Mouse (Mus musculus) liver, adult 2 months (tissue): ENCODE results near the gene Oxld1. TPM values are rescaled to one million over a fixed set of nuclear protein-coding genes. Genes with fewer than 3 reads are reported as not detected.

Experiments
- DNase-seq: peaks from one replicate; pipeline ENCODE4 v3.0.0-alpha.2; 2011; ENCODE audit warnings: low read depth, low spot score; ENCODE audit errors: extremely low read depth
- H3K27ac ChIP-seq: fragments of 200-500 bp; replicated peaks from 2 replicates; pipeline ENCODE4 v1.5.1; 2012; ENCODE audit warnings: low read depth, mild to moderate bottlenecking, control low read depth, inconsistent platforms, low read length; ENCODE audit not compliant: insufficient read depth
- H3K27me3 ChIP-seq: fragments of 200-500 bp; 2 replicates; pipeline ENCODE4 v1.6.1; 2012; ENCODE audit warnings: mild to moderate bottlenecking, moderate library complexity, low read length, inconsistent platforms; ENCODE audit not compliant: control insufficient read depth, insufficient read depth
- H3K36me3 ChIP-seq: fragments of 200-500 bp; 2 replicates; pipeline ENCODE4 v1.6.1; 2012; ENCODE audit warnings: low read length, inconsistent platforms; ENCODE audit not compliant: control insufficient read depth, insufficient read depth
- H3K4me1 ChIP-seq: fragments of 200-500 bp; 2 replicates; pipeline ENCODE4 v1.6.1; 2011; ENCODE audit warnings: low read length; ENCODE audit not compliant: control insufficient read depth, insufficient read depth
- H3K4me3 ChIP-seq: fragments of 200-500 bp; 2 replicates; pipeline ENCODE4 v1.5.1; 2011; ENCODE audit warnings: low read depth, mild to moderate bottlenecking, control low read depth, low read length, moderate library complexity; ENCODE audit not compliant: insufficient read depth
- H3K79me2 ChIP-seq: fragments of 200-500 bp; 2 replicates; pipeline ENCODE4 v1.6.1; 2012; ENCODE audit warnings: inconsistent platforms, mild to moderate bottlenecking, low read length, moderate library complexity; ENCODE audit not compliant: control insufficient read depth, insufficient read depth
- H3K9ac ChIP-seq: fragments of 200-500 bp; 2 replicates; pipeline ENCODE4 v1.6.1; 2012; ENCODE audit warnings: low read depth, mild to moderate bottlenecking, control low read depth, inconsistent platforms, low read length
- CTCF ChIP-seq: fragments of 200-500 bp; IDR thresholded peaks from 2 replicates; pipeline ENCODE4 v1.5.1; 2011; ENCODE audit warnings: low read depth, low read length, control low read depth
- POLR2A ChIP-seq: fragments of 200-500 bp; IDR thresholded peaks from 2 replicates; pipeline ENCODE4 v1.6.1; 2011; ENCODE audit warnings: low read length, control low read depth; ENCODE audit not compliant: insufficient read depth; ENCODE audit errors: extremely low read depth
- WGBS: fragments of 180-500 bp; shearing (Covaris S2); methylation state at CpG from one replicate; pipeline ENCODE4 v1.1.7; 2018; 5-methylcytosine and 5-hydroxymethylcytosine counted together
- polyA plus RNA-seq: library from polyadenylated mRNA; depleted of rRNA; stranded (reverse); fragments of >200 nt; gene quantifications from 2 replicates; pipeline ENCODE4 v1.2.3, GENCODE M21; 2012
- total RNA-seq: library from RNA; depleted of rRNA; stranded (reverse); fragments of >200 nt; gene quantifications from 2 replicates; pipeline ENCODE4 v1.2.3, GENCODE M21; 2014

Gene Oxld1
- total and polyA plus RNA-seq, 2 experiments: 28.9 to 29.2 TPM

GRCm38 (mm10) chr11:120467051-120467735, 9.3 kb upstream of the Oxld1 start, which contains the start of gene Arl16:
TSS of gene Arl16 (minus strand) at chr11:120467607.
- Histone ChIP-seq H3K9ac (peak within 1 kb of the TSS; percentile 95), H3K27me3 (no peaks in the 10 kb centered on the region), H3K27ac (peak within 1 kb of the TSS; percentile 59), H3K4me3 (peak within 1 kb of the TSS; percentile 90), H3K79me2 (peaks cover 10% of the 10 kb centered on the region), H3K36me3 (peaks cover 11% of the 10 kb centered on the region), H3K4me1 (peaks cover 19% of the 10 kb centered on the region)
- no peak for TF ChIP-seq CTCF
- TF ChIP-seq POLR2A: peak; percentile 87
- DNase-seq: peak; percentile 94
- under 1% methylated on average over 54 of the region's 54 CpGs for WGBS

DNA sequence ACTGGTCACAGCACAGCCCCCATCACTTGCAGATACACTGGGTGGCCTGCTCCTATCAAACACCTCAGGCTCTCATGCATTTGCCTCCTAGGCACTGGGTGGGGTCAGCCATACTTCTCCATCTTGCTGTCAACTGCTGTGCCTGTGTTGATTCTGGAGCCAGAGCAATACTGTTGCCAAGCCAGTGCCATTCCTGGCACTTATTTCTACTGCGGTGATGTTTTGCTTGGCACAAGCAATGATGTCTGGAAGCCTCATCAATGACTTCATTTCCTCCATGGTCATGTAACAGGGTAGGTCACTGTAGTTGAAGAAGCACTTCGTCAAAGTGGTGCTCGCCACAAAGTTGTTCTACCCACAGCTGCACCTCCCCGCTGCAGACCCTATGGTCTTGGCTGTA, 7.7 kb upstream of the Oxld1 start:
- peaks cover 13% of the 10 kb centered on the region for H3K4me1 ChIP-seq
- no peak for TF ChIP-seq POLR2A
- no peak for TF ChIP-seq CTCF

GRCm38 (mm10) chr11:120464365-120464764, 6.5 kb upstream of the Oxld1 start:
- Histone ChIP-seq H3K9ac (no peak overlapping the region), H3K27me3 (no peaks in the 10 kb centered on the region), H3K4me3 (no peak overlapping the region), H3K4me1 (peaks cover 13% of the 10 kb centered on the region), H3K79me2 (peaks cover 13% of the 10 kb centered on the region), H3K36me3 (no peaks in the 10 kb centered on the region), H3K27ac (no peak overlapping the region)
- WGBS: 88% methylated on average over 5 of the region's 5 CpGs
- no peak for TF ChIP-seq POLR2A
- TF ChIP-seq CTCF: no peak
- no peak for DNase-seq

More for the DNA sequence above, 7.7 kb upstream of the Oxld1 start:
- DNase-seq: peak; percentile 61
- WGBS: 50% methylated on average over 4 of the region's 4 CpGs
- no peak overlapping the region for H3K27ac ChIP-seq
- peaks cover 7% of the 10 kb centered on the region for H3K36me3 ChIP-seq
- H3K4me3 ChIP-seq: no peak overlapping the region
- H3K27me3 ChIP-seq: no peaks in the 10 kb centered on the region
- peaks cover 10% of the 10 kb centered on the region for H3K79me2 ChIP-seq
- no peak overlapping the region for H3K9ac ChIP-seq

GRCm38 (mm10) chr11:120463536-120463935, 5.7 kb upstream of the Oxld1 start:
- Histone ChIP-seq H3K36me3 (no peaks in the 10 kb centered on the region), H3K79me2 (peaks cover 13% of the 10 kb centered on the region), H3K27me3 (no peaks in the 10 kb centered on the region), H3K4me1 (peaks cover 13% of the 10 kb centered on the region), H3K9ac (no peak overlapping the region), H3K4me3 (no peak overlapping the region), H3K27ac (no peak overlapping the region)
- DNase-seq: no peak
- 94% methylated on average over 2 of the region's 2 CpGs for WGBS
- TF ChIP-seq CTCF (no peak), POLR2A (no peak)

DNA sequence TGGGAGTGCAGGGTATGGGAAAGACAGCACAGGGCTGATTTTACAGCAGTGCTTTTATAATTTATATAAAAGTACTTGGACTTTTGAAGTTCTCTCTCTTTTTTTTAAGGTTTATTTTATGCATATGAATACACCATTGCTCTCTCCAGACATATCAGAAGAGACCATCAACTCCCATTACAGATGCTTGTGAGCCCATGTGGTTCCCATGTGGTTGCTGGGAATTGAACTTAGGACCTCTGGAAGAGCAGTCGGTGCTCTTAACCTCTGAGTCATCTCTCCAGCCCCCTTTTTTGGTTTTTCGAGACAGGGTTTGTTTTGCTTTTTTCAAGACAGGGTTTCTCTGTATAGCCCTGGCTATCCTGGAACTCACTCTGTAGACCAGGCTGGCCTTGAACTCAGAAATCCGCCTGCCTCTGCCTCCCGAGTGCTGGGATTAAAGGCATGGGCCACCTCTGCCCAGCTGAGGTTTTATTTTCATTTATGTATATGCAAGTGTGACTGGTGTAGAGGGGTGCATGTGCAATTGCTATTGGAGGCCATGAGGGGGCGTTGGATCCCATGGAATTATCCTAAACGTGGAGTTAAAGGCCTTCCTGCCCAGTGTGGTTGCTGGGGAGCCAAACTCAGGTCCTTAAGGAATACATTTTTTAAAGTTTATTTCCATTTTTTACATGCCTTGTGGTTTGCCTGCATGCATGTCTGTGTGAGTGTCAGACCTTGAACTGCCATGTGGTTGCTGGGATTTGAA, 1.2 kb upstream of the Oxld1 start:
- H3K27ac ChIP-seq: no peak overlapping the region
- 44% methylated on average over 6 of the region's 6 CpGs for WGBS
- no peak for DNase-seq

More for the DNA sequence above, 1.2 kb upstream of the Oxld1 start:
- Histone ChIP-seq H3K27me3 (no peaks in the 10 kb centered on the region), H3K9ac (peak overlapping the region; percentile 88), H3K4me3 (no peak overlapping the region), H3K4me1 (peaks cover 4% of the 10 kb centered on the region; the same call in 1 of the 2 replicates), H3K79me2 (0 out of 2 replicates have a peak, but pooled peaks cover 6% of the 10 kb centered on the region), H3K36me3 (no peaks in the 10 kb centered on the region)
- TF ChIP-seq CTCF (peak; percentile 57; the same call in 1 of the 2 replicates), POLR2A (no peak)
